Comparison of ENCODE assay signal across 12 mouse cellular contexts in genomic region chr4:107546525-107546924, GRCm38 (mm10).
DNase-seq lines count a peak whose midpoint lies in the region; ATAC-seq lines count a peak whose summit lies in the region.
"Had no signal": no experiment of that assay in that cellular context is flagged by ENCODE, and none has a peak within 500 bp of the region (broad histone marks: within the 10 kb centered on the region; RNA-seq: fewer than 3 reads in every experiment).

No protein-coding gene starts in this region.

- no peak overlapping the region for H3K4me2 ChIP-seq in forebrain, embryonic 16.5 days (ENCODE audit: low read length)
- no peak overlapping the region for H3K4me2 ChIP-seq in neural tube, embryonic 13.5 days
- H3K4me2 ChIP-seq: embryonic facial prominence, embryonic 12.5 days; liver, embryonic 12.5 days had no signal

- H3K9me3 ChIP-seq in forebrain, embryonic 16.5 days (ENCODE audit: control insufficient read depth, low read length) = no peaks in the 10 kb centered on the region
- H3K9me3 ChIP-seq in neural tube, embryonic 13.5 days = no peaks in the 10 kb centered on the region
- H3K9me3 ChIP-seq: embryonic facial prominence, embryonic 12.5 days; liver, embryonic 12.5 days had no signal

- DNase-seq in gastrocnemius, adult 18-20 months (ENCODE audit: low spot score) = peak; percentile 26
- no peak for DNase-seq in gastrocnemius, postnatal 25 days
- peak; percentile 45 for DNase-seq in retina, postnatal 1 day
- DNase-seq in retina, embryonic 14.5 days (ENCODE audit: low spot score) = no peak
- no peak for DNase-seq in lung, postnatal 14 days
- no peak for DNase-seq in left cerebral cortex, adult 9 months (ENCODE audit: low spot score in 2 of 2)
- DNase-seq: cerebellum, adult 11 months had no signal

- H3K27ac ChIP-seq in forebrain, embryonic 16.5 days (ENCODE audit: low read length) = no peak overlapping the region
- peak overlapping the region; percentile 33; the same call in 1 of the 2 replicates for H3K27ac ChIP-seq in neural tube, embryonic 13.5 days (replicated peaks)
- H3K27ac ChIP-seq: embryonic facial prominence, embryonic 12.5 days; heart, adult 2 months; liver, embryonic 12.5 days had no signal

- peaks cover 12% of the 10 kb centered on the region for H3K4me1 ChIP-seq in forebrain, embryonic 16.5 days (replicated peaks; ENCODE audit: control insufficient read depth, insufficient read depth, low read length)
- H3K4me1 ChIP-seq in neural tube, embryonic 13.5 days (replicated peaks) = peaks cover 26% of the 10 kb centered on the region

- no peak overlapping the region for H3K9ac ChIP-seq in forebrain, embryonic 16.5 days (replicated peaks; ENCODE audit: low read depth, low read length)
- H3K9ac ChIP-seq in neural tube, embryonic 13.5 days = no peak overlapping the region; the same call in 1 of the 2 replicates
- H3K9ac ChIP-seq: embryonic facial prominence, embryonic 12.5 days; liver, embryonic 12.5 days had no signal

- WGBS in forebrain, embryonic 16.5 days = 40% methylated on average over 8 of the region's 8 CpGs
- WGBS in neural tube, embryonic 13.5 days = 26% methylated on average over 8 of the region's 8 CpGs

- ATAC-seq in forebrain, embryonic 16.5 days = peak; percentile 76
- peak; percentile 84 for ATAC-seq in neural tube, embryonic 13.5 days (ENCODE audit: low read depth)
- ATAC-seq: liver, embryonic 12.5 days had no signal

- H3K4me3 ChIP-seq in forebrain, embryonic 16.5 days (replicated peaks; ENCODE audit: low read length) = no peak overlapping the region
- no peak overlapping the region for H3K4me3 ChIP-seq in neural tube, embryonic 13.5 days
- H3K4me3 ChIP-seq: embryonic facial prominence, embryonic 12.5 days; heart, adult 2 months; liver, embryonic 12.5 days had no signal

- H3K27me3 ChIP-seq in forebrain, embryonic 16.5 days (replicated peaks; ENCODE audit: control insufficient read depth, insufficient read depth, low read length) = no peaks in the 10 kb centered on the region
- H3K27me3 ChIP-seq in neural tube, embryonic 13.5 days = no peaks in the 10 kb centered on the region
- H3K27me3 ChIP-seq: embryonic facial prominence, embryonic 12.5 days had no signal

- no peaks in the 10 kb centered on the region for H3K36me3 ChIP-seq in forebrain, embryonic 16.5 days (ENCODE audit: control insufficient read depth, insufficient read depth)
- H3K36me3 ChIP-seq in neural tube, embryonic 13.5 days = no peaks in the 10 kb centered on the region
- H3K36me3 ChIP-seq: embryonic facial prominence, embryonic 12.5 days; liver, embryonic 12.5 days had no signal

Comparison
In these comparisons a context has a peak if more than half of its experiments do, and no peak if none do; other contexts are left out.
1. DNase-seq: peak in gastrocnemius, adult 18-20 months (single experiment) and retina, postnatal 1 day (single experiment); none in gastrocnemius, postnatal 25 days (single experiment), retina, embryonic 14.5 days (single experiment), lung, postnatal 14 days (single experiment) and left cerebral cortex, adult 9 months (0 of 2).